Mouse (Mus musculus) 416B (cell line): ENCODE data around the gene Gm28042.

Experiments
- DNase-seq: peaks from one replicate; pipeline ENCODE4 v3.0.0; 2011; ENCODE audit warnings: low read depth

Gene Gm28042

GRCm38 (mm10) chr2:120026984-120027949 is at the start of gene Gm28042, which contains the start of gene Jmjd7:
Gm28042 (plus strand) TSS chr2:120027493.
Jmjd7 (plus strand) TSS chr2:120027483.
- DNase-seq: peak; percentile 91

GRCm38 (mm10) chr2:119980343-119980986 is 46.8 kb upstream of the Gm28042 start:
- no peak for DNase-seq

- no peak for DNase-seq
These were observed 45.7 kb upstream of the Gm28042 start for GRCm38 (mm10) chr2:119981631-119982030.

- no peak for DNase-seq
These were observed 41.4 kb upstream of the Gm28042 start for GRCm38 (mm10) chr2:119985871-119986270.

- DNase-seq: no peak
These were observed 40.9 kb upstream of the Gm28042 start for GRCm38 (mm10) chr2:119986369-119986768.

GRCm38 (mm10) chr2:119987441-119987840 is 39.9 kb upstream of the Gm28042 start:
- no peak for DNase-seq

GRCm38 (mm10) chr2:119988952-119989351 is 38.3 kb upstream of the Gm28042 start:
- peak; percentile 25 for DNase-seq

- no peak for DNase-seq
These were observed 36.4 kb upstream of the Gm28042 start for GRCm38 (mm10) chr2:119990881-119991280.

- DNase-seq: no peak
These were observed 34.9 kb upstream of the Gm28042 start for GRCm38 (mm10) chr2:119992349-119992748.

- no peak for DNase-seq
These were observed 33.8 kb upstream of the Gm28042 start for GRCm38 (mm10) chr2:119993515-119993914.

GRCm38 (mm10) chr2:119994839-119995238 is 32.5 kb upstream of the Gm28042 start:
- DNase-seq: no peak

GRCm38 (mm10) chr2:119995391-119996281 is 31.7 kb upstream of the Gm28042 start:
- DNase-seq: peak; percentile 48

GRCm38 (mm10) chr2:119997354-119997753 is 29.9 kb upstream of the Gm28042 start:
- no peak for DNase-seq

- no peak for DNase-seq
These were observed 27.6 kb upstream of the Gm28042 start for GRCm38 (mm10) chr2:119999731-120000130.

GRCm38 (mm10) chr2:120000882-120001584 is 26.3 kb upstream of the Gm28042 start:
- no peak for DNase-seq

GRCm38 (mm10) chr2:120001956-120002355 is 25.3 kb upstream of the Gm28042 start:
- no peak for DNase-seq

GRCm38 (mm10) chr2:120003970-120004369 is 23.3 kb upstream of the Gm28042 start:
- DNase-seq: no peak

GRCm38 (mm10) chr2:120006696-120007095 is 20.6 kb upstream of the Gm28042 start:
- DNase-seq: no peak

- peak; percentile 14 for DNase-seq
These were observed 19.5 kb upstream of the Gm28042 start for GRCm38 (mm10) chr2:120007680-120008210.

- DNase-seq: peak; percentile 74
These were observed 18.6 kb upstream of the Gm28042 start for GRCm38 (mm10) chr2:120008672-120009071.
